Mouse (Mus musculus): ENCODE measurements around the gene Crybb3.
"Not testable (repeated sequence)": the region's sequence is repeated elsewhere in the genome, so short reads cannot be mapped to it uniquely, and the experiment has no call there.

Gene Crybb3

GRCm38 (mm10) chr5:113081439-113081838, at the start of gene Crybb3:
Gene Crybb3, minus strand, starts transcription at chr5:113081584.
- peak in 1 of 2 experiments; percentile 56 for DNase-seq (ENCODE audit: low spot score in 2 of 2)

GRCm38 (mm10) chr5:113128426-113128825, 47.0 kb upstream of the Crybb3 start:
- DNase-seq (ENCODE audit: low spot score in 2 of 2): no peak

- DNase-seq (ENCODE audit: low spot score in 2 of 2): no peak
Measured at GRCm38 (mm10) chr5:113126476-113126875, 45.1 kb upstream of the Crybb3 start.

GRCm38 (mm10) chr5:113123693-113124092, 42.3 kb upstream of the Crybb3 start:
- no peak for DNase-seq (ENCODE audit: low spot score in 2 of 2)

GRCm38 (mm10) chr5:113122326-113123054, 41.1 kb upstream of the Crybb3 start:
- no peak for DNase-seq (ENCODE audit: low spot score in 2 of 2)

GRCm38 (mm10) chr5:113121591-113121875, 40.1 kb upstream of the Crybb3 start:
- DNase-seq (ENCODE audit: low spot score in 2 of 2): no peak

GRCm38 (mm10) chr5:113120741-113121590, 39.6 kb upstream of the Crybb3 start:
- no peak for DNase-seq (ENCODE audit: low spot score in 2 of 2)

GRCm38 (mm10) chr5:113119861-113120465, 38.6 kb upstream of the Crybb3 start:
- DNase-seq (ENCODE audit: low spot score in 2 of 2): no peak

GRCm38 (mm10) chr5:113119291-113119690, 37.9 kb upstream of the Crybb3 start:
- DNase-seq (ENCODE audit: low spot score in 2 of 2): no peak

- DNase-seq (ENCODE audit: low spot score in 2 of 2): no peak
Measured at GRCm38 (mm10) chr5:113118695-113119094, 37.3 kb upstream of the Crybb3 start.

GRCm38 (mm10) chr5:113117361-113117760, 36.0 kb upstream of the Crybb3 start:
- no peak for DNase-seq (ENCODE audit: low spot score in 2 of 2)

- no peak for DNase-seq (ENCODE audit: low spot score in 2 of 2)
Measured at GRCm38 (mm10) chr5:113115896-113116295, 34.5 kb upstream of the Crybb3 start.

GRCm38 (mm10) chr5:113114264-113115225, 33.2 kb upstream of the Crybb3 start:
- no peak for DNase-seq (ENCODE audit: low spot score in 2 of 2)

- DNase-seq (ENCODE audit: low spot score in 2 of 2): no peak
Measured at GRCm38 (mm10) chr5:113113120-113113519, 31.7 kb upstream of the Crybb3 start.

GRCm38 (mm10) chr5:113111336-113111735, 30.0 kb upstream of the Crybb3 start:
- no peak for DNase-seq (ENCODE audit: low spot score in 2 of 2)

- DNase-seq (ENCODE audit: low spot score in 2 of 2): no peak
Measured at GRCm38 (mm10) chr5:113110929-113111328, 29.5 kb upstream of the Crybb3 start.

- DNase-seq (ENCODE audit: low spot score in 2 of 2): not testable (repeated sequence)
Measured at GRCm38 (mm10) chr5:113109651-113110050, 28.3 kb upstream of the Crybb3 start.

GRCm38 (mm10) chr5:113108165-113108764, 26.9 kb upstream of the Crybb3 start:
- no peak for DNase-seq (ENCODE audit: low spot score in 2 of 2)

- no peak for DNase-seq (ENCODE audit: low spot score in 2 of 2)
Measured at GRCm38 (mm10) chr5:113107709-113108108, 26.3 kb upstream of the Crybb3 start.

GRCm38 (mm10) chr5:113106594-113106993, 25.2 kb upstream of the Crybb3 start:
- no peak for DNase-seq (ENCODE audit: low spot score in 2 of 2)

- DNase-seq (ENCODE audit: low spot score in 2 of 2): no peak
Measured at GRCm38 (mm10) chr5:113105481-113105880, 24.1 kb upstream of the Crybb3 start.
